Mouse (Mus musculus) kidney, postnatal 4 days (tissue): ENCODE results near the gene Aurka.

ENCODE experiments used
- DNase-seq, 2 experiments: peaks; one replicate each; pipeline ENCODE4 v3.0.0; 2021; ENCODE audit warnings: mixed read lengths in 2 of 2

Aurka gene

DNA sequence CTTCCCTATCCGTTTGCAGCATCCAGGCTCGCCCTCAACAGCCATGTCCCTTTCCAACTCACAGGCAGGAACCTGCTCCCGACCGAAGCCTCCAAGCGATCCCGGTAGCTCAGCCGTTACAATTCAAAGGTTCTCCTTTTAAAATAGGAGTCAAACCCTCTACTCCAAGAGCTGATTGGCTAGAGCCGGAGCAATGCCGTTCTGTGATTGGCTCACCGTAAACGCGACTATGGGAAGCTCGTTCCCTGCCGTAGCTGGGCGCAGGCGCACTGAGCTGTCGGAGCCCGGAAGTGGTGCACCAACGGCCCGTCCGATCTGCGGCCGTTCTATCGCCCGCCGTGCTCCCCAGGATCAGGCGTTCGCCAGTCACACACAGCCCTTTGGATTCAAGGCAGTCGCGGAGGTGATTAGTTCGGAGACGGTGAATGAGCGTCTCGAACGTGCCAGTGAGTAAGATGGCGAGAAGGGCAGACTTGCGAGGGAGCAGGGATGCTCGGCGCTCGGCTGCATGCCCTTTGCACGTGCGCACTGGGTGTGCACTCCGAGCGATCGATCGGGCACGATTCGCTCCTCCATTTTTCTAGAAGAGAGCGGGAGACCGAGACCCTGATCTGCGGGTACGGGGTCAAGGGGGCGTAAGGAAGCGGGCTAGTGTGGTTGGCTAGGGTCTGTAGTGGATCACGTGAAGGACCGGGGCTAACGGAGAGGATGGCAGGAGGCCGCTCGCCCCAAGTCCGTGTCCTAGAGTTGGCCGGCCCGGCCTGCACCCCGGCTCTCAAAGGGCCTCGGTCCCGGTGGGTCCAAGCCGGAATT, at the start of gene Aurka, which contains the start of gene Cstf1:
Gene Aurka, minus strand, starts transcription at position 125 of the 813 bp plus-strand sequence.
Gene Cstf1, plus strand, starts transcription at position 271 of the 813 bp plus-strand sequence.
- DNase-seq, result peak; percentile 95 to 97

DNA sequence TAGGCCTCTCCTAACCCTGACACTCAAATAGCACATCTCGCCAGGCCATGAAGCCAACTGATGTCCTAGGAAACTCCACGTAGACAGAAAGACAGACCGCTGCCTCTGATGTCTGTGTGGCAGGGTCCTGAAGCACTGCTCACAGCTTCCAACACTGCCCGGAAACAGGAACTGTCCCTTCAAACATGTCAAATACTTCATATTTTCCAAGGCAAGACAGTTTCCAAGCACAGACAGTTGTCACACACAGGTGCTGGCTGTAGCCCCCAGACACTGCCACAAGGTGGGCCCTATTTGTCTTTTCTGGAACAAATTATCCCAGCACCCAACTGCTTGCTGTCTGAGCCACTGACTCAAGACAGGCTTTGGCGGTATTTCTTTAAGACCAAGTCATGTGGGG, 47.9 kb upstream of the Aurka start:
- DNase-seq, result no peak

DNA sequence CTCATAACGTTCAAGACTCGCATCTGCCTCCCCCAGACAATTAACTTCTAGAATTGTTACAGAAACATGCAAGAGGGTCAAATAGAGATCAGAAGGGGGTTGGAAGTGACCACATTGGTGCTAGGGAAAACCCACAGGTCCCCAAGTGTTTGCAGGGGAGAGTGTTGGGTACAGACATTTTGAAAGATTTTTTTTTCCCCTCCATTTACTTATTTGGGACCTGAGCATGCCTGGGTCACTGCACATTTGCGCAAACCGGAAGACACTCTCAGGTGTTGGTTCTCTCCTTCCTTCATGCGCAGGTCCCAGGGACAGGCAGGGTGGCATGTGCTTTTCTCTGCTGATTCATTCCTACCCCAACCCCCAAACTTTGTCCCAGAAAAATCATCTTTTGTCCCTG, 46.5 kb upstream of the Aurka start:
- DNase-seq, result no peak

DNA sequence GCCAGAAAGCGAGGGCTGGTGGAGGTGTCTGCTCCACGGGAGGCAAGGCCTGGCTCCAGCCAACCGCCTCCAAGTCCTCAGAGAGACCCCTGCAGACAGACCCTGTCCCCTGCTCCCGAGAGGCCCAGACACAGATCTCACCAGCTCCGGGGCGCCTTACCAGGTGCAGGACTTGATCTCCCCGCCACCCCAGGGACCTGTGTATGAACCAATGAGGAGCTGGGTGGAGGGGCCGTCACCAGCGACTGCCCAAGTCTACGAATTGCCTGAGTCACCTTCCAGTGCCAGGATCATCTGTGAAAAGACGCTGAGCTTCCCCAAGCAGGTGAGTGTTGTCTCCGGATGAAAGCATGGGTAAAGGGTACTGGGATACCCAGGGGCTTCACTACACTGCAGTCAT, 45.9 kb upstream of the Aurka start:
- DNase-seq, result no peak

DNA sequence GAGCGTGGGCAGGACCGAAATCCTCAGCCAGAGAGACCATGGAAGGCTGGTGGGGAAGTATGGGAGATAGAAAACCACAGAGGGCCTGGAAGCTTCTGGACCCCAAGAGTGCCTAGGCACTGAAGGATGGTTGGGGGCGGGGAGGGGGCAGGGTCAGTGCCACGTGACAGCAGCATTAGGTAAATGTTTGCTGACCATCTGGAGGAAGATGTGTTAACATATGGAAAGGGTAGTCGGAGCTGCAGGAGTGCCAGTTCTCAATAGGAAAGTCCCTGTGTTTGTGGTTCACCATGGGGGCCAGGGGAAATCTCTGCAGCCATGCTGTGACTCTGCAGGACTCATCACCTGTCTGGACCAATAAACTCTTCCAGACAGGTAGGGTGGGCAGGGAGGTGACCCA, 43.6 kb upstream of the Aurka start:
- no peak for DNase-seq

DNA sequence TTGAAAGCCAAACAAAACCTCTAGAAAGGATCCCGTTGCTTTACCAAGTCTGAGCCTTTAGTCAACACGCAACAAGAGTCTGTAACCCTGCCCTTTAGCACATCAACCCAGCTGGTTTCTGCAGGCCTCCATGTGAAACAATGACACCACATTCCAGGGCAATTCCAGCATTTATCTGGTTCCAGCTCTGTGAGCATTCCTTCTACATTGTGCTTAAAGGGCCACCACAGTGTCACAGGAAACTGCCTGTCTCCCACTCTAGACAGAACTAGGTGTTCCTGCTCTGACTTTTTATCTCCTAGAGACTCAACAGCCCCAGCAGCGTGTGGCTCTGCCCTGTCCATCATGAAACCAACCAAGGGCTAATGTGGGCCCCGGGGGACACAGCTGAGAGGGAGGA, 42.9 kb upstream of the Aurka start:
- DNase-seq, result peak; percentile 15 to 39

DNA sequence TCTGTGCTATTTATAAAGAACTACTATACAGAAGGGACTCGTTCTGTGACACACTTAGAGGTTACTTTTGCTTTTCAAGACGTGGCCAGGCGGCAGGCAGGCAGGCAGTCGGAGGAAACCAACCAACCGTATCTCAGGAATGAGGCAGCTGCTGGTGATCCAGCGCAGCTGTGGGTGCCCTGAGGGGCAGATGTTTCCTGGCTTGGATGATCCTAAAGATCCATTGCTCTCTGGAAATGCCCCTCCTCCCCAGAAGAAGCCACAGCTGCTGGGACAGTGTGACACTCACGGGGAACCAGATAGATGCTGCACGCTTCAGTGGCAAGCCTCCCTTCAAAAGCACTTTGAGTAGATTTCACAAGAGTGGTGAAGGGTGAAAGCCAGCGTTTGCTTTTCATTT, 42.1 kb upstream of the Aurka start:
- DNase-seq, result peak; percentile 57 to 72

DNA sequence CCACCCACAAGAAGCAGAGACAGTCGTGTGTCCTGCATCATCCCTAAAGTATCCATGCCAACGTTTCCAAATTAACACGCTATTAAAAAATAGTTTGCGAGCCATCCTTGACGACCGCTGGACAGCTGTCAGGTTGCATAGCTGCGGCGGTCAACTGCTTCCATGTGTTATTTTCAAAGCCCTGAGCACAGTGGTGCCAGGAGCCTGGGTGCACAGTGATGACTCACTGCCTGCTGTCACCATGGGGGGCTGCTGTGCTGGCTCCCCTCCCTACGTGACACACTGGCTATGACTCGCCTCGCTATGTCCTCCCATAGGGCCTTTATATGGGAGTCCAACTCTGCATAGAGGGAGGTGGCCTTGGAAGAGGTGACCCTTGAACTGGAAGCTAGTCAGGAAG, 40.8 kb upstream of the Aurka start:
- no peak for DNase-seq

DNA sequence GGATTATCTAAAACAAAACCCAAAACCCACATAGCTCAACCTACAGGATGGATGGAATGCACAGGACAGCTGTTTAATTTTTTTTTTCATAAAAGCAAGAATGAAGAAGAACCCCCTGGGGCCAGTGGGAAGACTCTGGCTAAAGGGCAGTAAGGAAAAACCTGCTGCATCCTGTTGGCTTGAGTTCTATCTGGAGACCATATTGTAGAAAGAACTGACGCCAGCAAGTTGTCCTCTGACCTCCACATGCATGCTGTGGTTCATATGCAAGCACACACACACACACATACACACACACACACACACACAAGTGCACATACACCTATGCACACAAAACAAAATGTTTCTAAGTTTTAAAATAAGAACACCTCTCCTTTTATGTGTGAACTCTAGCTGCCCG, 40.4 kb upstream of the Aurka start:
- no peak for DNase-seq

DNA sequence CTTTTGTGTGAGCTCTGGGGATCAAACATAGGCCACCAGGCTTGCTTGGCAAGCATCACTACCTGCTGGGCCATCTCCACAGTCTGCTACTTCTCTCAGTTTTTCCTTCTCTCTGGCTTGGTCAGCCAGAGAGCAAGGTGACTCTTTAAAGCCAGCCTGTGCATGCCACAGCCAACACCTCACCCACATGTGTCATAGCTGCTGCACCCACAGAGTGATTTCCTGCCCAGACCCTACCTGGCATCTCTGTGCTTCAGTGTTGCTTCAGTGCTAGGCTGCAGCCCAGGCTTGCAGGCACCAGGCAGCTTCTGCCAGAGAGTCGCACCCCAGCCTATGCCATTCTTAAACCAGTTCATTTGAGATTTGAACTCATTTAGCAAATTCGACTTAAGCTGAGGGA, 37.2 kb upstream of the Aurka start:
- DNase-seq, result no peak

DNA sequence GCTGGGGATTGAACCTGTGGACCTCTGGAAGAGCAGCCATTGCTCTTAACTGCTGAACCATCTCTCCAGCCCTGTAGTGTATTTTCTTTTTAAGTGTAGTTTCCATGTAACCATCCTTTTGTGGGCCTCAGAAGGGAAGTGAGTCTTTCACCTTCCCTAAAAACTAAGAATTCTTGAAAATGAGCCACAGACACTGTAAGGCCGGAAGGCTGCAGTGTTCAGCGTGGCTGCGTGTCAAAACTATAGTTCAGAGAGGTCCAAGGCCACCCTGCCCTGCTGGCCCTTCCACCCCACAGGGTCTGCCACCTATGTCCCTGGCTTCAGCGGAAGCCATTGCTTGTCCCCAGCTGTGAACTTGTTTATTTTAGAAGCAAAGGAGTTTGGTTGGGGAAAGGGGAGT, 35.8 kb upstream of the Aurka start:
- no peak for DNase-seq

DNA sequence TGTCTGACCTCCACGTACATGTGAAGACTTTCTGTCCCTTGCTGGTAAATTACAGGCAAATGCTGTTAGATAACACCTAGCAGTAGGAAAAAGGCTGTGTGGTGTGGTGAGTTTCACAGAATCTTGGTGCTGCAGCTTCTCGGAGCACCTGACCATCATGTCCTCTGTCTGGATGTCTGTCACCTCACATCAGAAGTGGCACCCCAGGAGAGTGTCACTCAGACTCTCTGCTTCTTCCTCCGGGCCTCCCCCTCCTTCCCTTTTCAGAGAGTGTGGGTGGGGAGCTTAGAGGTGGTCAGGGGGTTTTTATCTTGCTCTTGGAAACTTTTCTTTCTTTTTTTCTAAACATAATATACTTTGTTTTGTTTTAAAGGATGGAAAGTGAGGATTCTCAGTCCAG, 34.7 kb upstream of the Aurka start:
- no peak for DNase-seq

DNA sequence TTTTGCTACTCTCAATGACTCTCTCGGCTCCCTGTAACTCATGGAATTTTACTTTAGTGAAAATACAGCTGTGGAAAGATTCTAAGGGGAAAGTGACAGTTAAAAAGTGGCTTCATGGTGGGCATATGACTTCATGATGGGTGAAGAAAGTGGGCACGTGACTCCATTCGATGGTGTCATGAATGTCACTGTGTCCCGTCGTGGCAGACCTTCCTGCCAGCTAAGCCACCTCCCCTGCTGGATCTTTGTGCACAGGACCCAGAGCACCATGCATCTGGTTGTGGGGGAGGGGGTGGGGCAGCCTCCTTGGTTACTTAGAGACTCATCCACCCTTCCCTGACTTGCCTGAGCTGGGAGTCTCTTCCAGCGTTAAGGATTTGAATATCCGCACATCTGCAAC, 33.9 kb upstream of the Aurka start:
- DNase-seq, result no peak

DNA sequence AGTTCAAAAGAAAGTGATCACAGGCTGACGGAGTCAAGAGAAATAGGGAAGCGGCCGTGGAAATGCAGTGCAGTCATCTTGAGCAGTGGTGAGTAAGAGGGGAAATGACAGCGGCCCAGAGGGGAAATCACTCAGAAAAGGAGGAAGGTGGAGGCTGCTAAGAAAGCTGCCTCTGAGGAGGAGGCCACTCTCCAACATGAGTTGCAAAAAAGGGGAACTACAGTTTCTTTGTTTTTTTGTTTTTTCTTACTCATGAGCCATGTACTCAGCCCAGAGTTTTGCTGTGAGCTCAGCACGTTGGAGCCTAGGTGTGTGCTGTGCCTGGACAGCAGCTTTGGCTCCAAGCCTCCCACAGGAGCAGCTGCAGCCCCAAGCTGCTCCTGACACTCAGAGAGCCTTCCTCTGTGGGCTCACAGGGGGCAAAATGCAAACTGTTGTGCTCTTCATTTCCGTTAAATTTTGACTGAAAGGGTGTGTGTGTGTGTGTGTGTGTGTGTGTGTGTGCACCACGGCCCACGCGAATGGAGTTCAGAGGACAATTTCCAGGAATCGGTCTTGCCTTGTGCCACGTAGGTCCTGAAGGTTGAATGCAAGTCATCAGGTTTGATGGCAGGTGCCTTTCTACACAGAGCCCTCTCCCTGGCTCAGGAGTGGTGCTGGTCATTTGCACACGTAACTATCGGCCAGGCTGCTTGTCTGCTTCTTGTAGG, 30.9 kb upstream of the Aurka start:
- DNase-seq, result no peak

DNA sequence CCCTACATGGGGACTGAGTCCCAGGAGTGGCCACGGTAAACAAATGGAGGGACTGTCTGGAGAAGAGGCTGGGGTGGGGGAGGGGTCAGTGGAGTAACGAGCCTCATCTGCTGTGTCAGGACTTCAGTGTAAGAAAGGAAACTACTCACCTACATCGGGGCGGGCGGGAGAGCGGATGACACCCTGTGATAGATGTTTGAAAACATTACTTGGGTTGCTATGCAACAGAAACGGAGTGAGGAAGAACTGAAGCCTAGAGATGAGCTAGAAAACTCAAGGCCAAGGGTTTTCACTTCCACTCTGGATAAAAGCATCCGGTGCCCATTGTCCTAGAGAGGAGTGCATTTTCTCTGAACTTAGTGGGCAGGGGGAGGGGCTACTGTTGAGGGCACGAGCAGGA, 29.6 kb upstream of the Aurka start:
- peak in 1 of 2 experiments; percentile 29 for DNase-seq

DNA sequence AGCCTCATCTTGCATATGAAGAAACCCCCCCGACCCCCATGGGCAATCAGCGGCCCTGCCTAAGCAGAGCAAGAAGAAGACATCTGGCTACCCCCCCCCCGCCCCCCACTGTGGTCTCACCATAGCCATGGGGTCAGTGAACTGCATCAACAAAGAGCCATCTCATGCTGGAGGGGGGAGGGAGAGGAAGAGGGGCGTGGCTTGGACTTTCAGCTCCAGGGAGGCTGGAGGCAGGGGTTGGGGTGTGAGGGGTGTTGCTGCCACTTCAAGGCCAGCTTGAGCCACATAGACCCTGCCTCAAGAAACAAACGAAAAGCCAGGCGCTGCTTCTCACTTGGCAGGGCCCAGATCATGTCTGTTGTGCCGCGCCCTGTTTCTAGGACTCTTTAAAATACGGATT, 25.6 kb upstream of the Aurka start:
- no peak for DNase-seq

DNA sequence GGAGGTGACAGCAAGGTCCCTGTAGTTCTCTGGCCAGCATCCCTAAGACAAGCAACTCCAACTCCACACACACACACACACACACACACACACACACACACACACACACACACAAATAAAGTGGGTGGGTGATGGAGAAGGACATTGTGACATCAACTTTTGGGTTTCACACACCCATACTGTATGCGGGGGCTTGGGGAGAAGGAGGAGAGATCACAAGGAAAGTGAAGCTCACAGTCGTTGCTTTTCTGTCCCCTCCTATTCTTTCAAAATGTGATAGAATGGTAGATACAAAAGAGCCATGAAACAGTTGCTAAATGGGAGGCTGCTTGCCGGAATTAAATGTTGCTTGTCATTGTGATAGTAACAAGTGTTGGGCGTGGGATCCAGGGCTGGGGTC, 24.3 kb upstream of the Aurka start:
- no peak for DNase-seq

DNA sequence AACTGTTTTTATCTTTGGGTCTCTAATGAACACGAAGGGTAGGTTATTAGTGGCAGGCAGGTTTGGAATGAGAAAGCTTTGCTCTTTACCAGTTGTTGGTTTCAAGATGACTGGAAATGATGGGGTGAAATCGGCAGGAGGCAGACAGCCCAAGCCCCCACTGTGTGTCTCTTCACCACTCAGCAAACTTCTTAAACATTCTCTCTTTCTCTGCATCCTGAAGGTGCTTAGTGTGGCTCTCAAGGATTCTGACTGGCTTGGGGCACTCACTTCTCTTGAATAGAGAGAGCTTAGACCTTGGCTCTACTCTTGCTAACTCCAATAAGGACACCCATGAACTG, 23.7 kb upstream of the Aurka start:
- no peak for DNase-seq

DNA sequence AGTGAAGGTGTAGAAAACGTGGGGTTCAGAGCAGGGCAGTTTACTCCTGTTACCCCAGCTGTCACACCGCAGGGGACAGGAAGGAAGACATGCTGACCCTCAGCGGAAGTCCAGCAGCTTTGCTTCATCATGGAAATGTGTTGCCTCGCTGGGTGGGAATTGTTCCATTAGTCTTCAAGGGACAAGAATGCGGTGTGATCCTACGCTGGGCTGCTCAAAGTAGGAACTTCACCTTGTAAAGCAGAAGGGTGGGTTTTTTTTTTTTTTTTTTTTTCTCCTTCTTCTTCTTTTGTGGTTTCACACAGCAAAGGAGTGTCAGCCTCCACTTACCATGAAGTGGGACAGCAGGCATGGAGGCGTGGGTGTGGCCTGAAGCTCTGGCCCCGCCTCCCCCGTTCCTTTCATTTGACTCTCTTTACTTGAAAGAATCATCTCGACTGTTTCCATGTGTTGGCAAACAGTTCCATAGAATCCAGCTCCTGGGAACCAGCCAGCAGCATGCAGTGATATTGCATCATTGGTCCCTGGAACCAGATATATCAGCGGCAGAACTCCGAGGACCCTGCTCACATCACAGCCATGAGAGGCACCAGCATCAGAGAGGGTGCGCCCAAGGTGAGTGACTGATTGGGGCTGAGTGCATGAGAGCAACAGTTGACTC, 23.2 kb upstream of the Aurka start, which contains the start of gene Cass4:
Gene Cass4, plus strand, starts transcription at position 404 of the 661 bp plus-strand sequence.
- DNase-seq, result peak; percentile 37 to 54

DNA sequence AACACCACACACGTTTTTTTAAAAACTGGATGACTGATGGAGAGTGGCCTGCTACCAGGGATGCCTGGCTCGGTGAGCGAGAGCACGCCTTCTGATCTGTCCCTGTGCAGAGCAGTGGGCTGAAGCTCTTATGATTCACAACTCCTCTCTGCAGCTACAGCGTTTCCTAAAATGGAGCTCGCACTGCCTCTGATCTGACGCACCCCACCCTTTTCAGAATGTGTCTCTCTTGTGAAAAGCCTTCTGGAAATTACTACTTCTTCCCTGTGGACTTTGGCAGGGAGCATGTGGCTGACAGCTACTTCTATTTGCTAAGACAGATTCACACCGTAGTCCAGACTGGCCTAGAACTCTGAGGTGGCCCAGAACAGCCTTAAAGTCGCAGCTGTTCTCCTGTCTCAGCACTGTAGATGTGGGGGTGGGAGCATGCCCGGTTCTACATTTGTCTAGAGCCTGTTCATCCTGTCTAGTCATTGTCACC, 21.7 kb upstream of the Aurka start:
- DNase-seq, result no peak

DNA sequence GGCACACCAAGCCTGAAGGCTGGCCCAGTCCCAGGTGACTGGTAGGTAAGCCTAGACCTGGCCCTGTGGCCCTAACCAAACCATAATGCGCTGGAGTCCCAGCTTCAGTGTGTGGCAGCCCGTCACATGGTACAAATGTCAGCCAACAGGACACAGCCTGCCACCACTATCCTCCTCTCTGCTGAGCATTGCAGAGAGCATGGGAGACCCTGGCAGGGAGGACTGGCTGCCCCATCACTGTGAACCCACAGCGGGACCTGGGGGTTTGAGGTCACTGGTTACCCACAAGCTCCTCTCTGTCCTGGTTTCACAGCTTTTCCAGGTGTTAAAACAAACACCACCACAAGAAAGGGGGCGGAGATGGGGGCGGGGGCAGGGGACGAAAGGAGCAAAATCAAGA, 20.0 kb upstream of the Aurka start:
- no peak for DNase-seq

DNA sequence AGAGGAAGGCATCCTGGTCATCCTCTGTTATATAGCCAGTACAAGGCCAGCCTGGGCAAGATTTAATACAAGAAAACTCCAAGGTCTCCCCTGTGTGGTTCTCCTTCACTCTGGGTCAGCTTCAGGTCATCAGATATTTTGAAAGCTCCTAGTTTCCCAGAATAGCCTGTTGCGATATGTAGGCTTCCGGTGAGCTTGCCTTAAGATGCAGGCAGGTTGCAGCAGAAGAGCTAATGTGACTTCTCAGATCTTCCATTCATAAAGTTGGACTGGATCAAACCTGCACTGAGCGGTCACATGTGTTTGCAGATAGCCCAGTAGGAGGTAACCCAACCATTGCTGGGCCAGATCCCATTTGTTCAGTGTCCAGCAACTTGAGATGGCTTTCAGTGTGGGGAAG, 14.4 kb upstream of the Aurka start:
- no peak for DNase-seq

DNA sequence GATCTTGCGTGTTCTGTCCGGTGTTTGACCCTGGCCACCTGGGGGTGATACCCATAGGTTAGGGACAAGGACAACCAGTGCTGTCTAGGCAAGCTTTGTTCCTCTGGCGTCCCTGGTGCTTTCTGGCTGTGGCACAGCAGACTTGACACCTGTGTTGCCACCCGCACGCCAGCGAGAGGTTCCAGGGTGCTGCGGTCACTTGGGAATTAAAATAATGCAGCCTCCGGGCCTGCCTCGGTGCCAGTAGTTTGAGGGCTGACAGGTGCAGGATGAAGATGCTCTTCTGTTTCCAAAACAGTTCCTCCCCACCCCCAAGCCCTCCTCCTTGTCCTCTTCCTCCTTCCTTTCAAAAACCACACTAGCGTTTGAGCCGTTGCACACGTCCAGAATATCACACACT, 11.6 kb upstream of the Aurka start:
- no peak for DNase-seq

DNA sequence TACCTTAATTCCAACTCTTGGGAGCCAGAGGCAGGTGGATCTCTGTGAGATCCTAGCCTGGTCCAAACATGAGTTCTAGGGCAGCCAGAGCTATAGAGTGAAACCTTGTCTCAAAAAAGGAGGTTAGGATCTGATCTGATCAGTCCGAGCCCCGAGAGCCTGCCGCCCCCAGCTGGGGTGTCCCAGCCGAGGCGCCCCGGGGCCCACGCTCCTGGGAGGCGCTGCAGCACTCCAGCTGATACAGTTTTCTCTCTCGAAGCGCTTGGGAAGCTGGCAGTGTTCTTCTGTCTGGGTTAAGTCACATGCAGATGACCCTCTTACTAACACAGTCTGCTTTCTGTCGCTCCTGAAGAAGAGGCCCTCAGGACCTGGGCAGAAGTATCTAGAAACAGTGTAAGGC, 11.0 kb upstream of the Aurka start:
- DNase-seq, result no peak
